Mouse (Mus musculus) stomach, embryonic 14.5 days (tissue): ENCODE data around the gene Olfr1346. TPM values are rescaled to one million over a fixed set of nuclear protein-coding genes. Genes with fewer than 3 reads are reported as not detected.
"Not testable (repeated sequence)": the region's sequence is repeated elsewhere in the genome, so short reads cannot be mapped to it uniquely, and the experiment has no call there.

Experiments used
- ATAC-seq: fragments of 200-750 bp; cut with Nextera tagmentation; 2 replicates; pipeline ENCODE4 v1.8.0; 2017; ENCODE audit warnings: low read depth, moderate TSS enrichment; ENCODE audit not compliant: insufficient number of reproducible peaks, insufficient read depth, low FRiP score
- H3K27ac ChIP-seq: fragments of 300-500 bp; sonication (generic); 2 replicates; pipeline ENCODE4 v1.5.1; 2014; ENCODE audit warnings: mild to moderate bottlenecking, low read length, moderate library complexity, mixed read lengths
- H3K27me3 ChIP-seq: fragments of 300-500 bp; sonication (generic); 2 replicates; pipeline ENCODE4 v1.6.1; 2014; ENCODE audit warnings: low read length, control low read depth, mixed read lengths; ENCODE audit not compliant: control insufficient read depth, insufficient read depth
- H3K36me3 ChIP-seq: fragments of 300-500 bp; sonication (generic); 2 replicates; pipeline ENCODE4 v1.6.1; 2014; ENCODE audit warnings: mild to moderate bottlenecking, control low read depth, low read length, moderate library complexity, mixed read lengths; ENCODE audit not compliant: control insufficient read depth, insufficient read depth
- H3K4me1 ChIP-seq: fragments of 300-500 bp; sonication (generic); 2 replicates; pipeline ENCODE4 v1.6.1; 2014; ENCODE audit warnings: low read length, control low read depth, mixed read lengths; ENCODE audit not compliant: control insufficient read depth, insufficient read depth
- H3K4me2 ChIP-seq: fragments of 300-500 bp; sonication (generic); replicated peaks from 2 replicates; pipeline ENCODE4 v1.6.1; 2014; ENCODE audit warnings: low read depth, low read length, control low read depth
- H3K4me3 ChIP-seq: fragments of 300-500 bp; sonication (generic); 2 replicates; pipeline ENCODE4 v1.5.1; 2014; ENCODE audit warnings: low read depth, low read length, control low read depth
- H3K9ac ChIP-seq: fragments of 300-500 bp; sonication (generic); replicated peaks from 2 replicates; pipeline ENCODE4 v1.6.1; 2014; ENCODE audit warnings: low read depth, mild to moderate bottlenecking, control low read depth, low read length, moderate library complexity, mixed read lengths
- H3K9me3 ChIP-seq: fragments of 300-500 bp; sonication (generic); 2 replicates; pipeline ENCODE4 v1.6.1; 2016; ENCODE audit warnings: low read depth, low read length, control low read depth; ENCODE audit not compliant: control insufficient read depth
- WGBS: fragments of 180-500 bp; shearing (Covaris S2); extraction: QIAGEN DNeasy Blood & Tissue Kit; methylation state at CpG from one replicate; pipeline ENCODE4 v1.1.7; 2014; 5-methylcytosine and 5-hydroxymethylcytosine counted together
- polyA plus RNA-seq: library from polyadenylated mRNA; unstranded; fragments of >200 nt; fragmentation: Nextera tagmentation; extraction: Ambion mirVana; gene quantifications from 2 replicates; pipeline ENCODE4 v1.2.1, GENCODE M21; 2014

Gene Olfr1346
- polyA plus RNA-seq, 1 experiment from 2014 or later, result not detected

DNA sequence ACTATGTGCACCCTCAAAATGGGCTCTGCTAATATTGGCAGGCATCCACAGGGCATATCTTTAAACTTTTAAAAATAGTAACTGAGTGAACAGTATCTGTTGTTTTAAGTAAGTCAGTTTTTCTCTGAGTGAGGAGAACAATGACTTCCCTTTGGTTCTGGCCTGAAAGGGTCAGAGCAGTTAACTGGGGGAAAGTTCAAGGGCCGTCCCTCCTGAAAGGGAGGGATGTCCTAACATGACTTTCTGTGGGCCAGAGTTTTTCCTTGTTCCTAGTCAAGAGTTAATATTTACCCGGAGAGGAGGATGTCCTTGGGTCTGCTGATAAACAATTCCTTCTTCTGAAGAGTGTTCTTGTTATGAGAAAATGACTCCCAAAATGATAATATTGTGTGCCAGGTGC lies 10.7 kb downstream of the Olfr1346 start:
- not testable (repeated sequence) for H3K9ac ChIP-seq, ATAC-seq, H3K4me2 ChIP-seq, H3K27ac ChIP-seq, H3K9me3 ChIP-seq, H3K4me1 ChIP-seq, H3K36me3 ChIP-seq, H3K27me3 ChIP-seq, H3K4me3 ChIP-seq
- WGBS, result 65% methylated on average over 2 of the region's 2 CpGs

DNA sequence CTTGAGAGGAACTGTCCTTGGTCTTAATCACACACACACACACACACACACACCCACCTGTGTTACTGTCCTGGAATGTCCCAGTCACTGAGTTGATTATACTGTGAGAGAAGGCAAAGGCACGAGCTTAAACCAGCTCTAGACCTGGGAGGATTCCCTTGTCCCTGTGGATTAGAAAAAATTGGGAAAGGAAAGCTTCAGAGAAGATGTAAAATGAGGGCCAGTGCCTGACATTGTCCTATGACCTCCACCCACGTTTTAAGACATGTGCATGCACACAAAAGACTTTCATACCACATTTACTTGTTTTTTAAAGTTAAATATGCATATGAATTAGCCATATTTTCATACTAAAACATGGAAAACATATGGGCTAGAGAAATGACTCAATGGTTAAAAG lies 19.9 kb downstream of the Olfr1346 start, which contains the start of gene Olfr5:
Gene Olfr5 (minus strand): TSS at position 101 of the 400 bp plus-strand sequence.
- 15% methylated on average over 2 of the region's 2 CpGs for WGBS
- no peaks in the 10 kb centered on the region for H3K27me3 ChIP-seq
- H3K9ac ChIP-seq, result no peak within 1 kb of the TSS
- no peaks in the 10 kb centered on the region for H3K36me3 ChIP-seq
- H3K9me3 ChIP-seq, result no peaks in the 10 kb centered on the region
- no peak for ATAC-seq
- no peak within 1 kb of the TSS for H3K4me2 ChIP-seq
- no peak within 1 kb of the TSS for H3K27ac ChIP-seq
- H3K4me3 ChIP-seq, result no peak within 1 kb of the TSS
- H3K4me1 ChIP-seq, result no peaks in the 10 kb centered on the region

DNA sequence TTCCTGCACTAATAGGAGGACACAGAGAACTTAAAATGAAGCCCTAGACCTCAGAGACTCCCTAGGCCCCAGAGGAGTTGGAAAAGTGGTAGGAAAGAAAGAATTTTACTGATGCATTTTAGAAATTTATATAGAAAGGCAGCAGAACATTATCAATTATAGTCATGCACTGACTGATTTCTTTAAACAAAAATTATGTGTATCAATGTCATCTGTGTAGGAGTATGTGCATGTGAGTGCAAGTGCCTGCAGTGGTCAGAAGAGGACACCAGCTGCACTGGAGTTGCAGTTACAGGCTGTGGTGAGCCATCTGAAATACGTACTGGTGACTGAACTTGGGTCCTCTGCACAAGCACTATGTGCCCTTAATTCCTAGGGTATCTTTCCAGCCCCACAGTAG lies 32.8 kb downstream of the Olfr1346 start, which contains the start of gene Olfr1347:
Gene Olfr1347 (minus strand): TSS at position 101 of the 400 bp plus-strand sequence.
- WGBS, result 45% methylated on average over 1 of the region's 1 CpGs
- no peaks in the 10 kb centered on the region for H3K36me3 ChIP-seq

DNA sequence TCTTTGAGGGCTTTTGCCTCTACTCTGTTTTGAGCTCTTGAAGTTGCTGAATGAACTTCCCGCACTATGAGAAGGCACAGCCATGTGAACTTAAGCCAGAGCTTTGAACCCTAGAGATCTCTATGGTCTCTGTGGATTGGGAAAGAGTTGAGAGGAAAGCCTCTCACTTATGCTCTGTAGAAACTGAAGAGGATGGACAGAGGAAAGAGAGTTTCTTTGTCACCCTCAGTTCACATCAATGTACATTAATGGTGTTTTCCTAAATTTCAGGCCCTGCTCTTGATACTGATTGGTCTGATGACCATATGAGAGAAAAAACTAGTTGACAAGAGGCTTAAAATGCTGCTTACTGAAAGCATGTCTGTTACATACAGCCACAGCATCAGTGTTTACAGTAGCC lies 41.7 kb downstream of the Olfr1346 start, which contains the start of gene Olfr1348:
Gene Olfr1348 (minus strand): TSS at position 101 of the 400 bp plus-strand sequence.
- no peak within 1 kb of the TSS for H3K4me2 ChIP-seq
- no peaks in the 10 kb centered on the region for H3K27me3 ChIP-seq
- no peak within 1 kb of the TSS for H3K9ac ChIP-seq
- H3K9me3 ChIP-seq, result no peaks in the 10 kb centered on the region
- no peaks in the 10 kb centered on the region for H3K4me1 ChIP-seq
- no peak within 1 kb of the TSS for H3K4me3 ChIP-seq
- no peaks in the 10 kb centered on the region for H3K36me3 ChIP-seq
- ATAC-seq, result no peak
- no peak within 1 kb of the TSS for H3K27ac ChIP-seq
- 92% methylated on average over 1 of the region's 1 CpGs for WGBS

More for the DNA sequence above, 32.8 kb downstream of the Olfr1346 start, which contains the start of gene Olfr1347:
- Histone ChIP-seq H3K9me3 (no peaks in the 10 kb centered on the region), H3K9ac (no peak within 1 kb of the TSS), H3K4me1 (no peaks in the 10 kb centered on the region), H3K4me3 (no peak within 1 kb of the TSS), H3K4me2 (no peak within 1 kb of the TSS), H3K27me3 (no peaks in the 10 kb centered on the region), H3K27ac (no peak within 1 kb of the TSS)
- no peak for ATAC-seq

DNA sequence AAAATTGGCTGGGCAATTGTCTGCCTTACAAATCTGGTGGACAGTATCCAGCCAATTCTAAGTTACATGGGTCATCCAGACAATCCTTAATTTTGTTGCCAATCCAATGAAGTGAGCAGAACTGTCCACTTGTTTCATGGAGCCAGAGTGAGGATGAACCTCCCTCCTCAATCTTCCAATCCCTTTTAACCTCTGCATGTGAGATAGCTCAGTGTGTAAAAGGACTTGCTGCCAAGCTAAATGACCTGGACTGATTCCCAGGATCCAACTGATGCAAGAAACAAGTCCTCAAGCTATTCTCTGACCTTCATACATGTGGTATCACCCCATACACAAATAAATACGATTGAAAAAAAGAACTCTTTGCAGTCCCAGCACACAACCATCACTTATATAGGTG lies 54.8 kb downstream of the Olfr1346 start:
- H3K9me3 ChIP-seq, result no peaks in the 10 kb centered on the region
- no peaks in the 10 kb centered on the region for H3K36me3 ChIP-seq
- no peaks in the 10 kb centered on the region for H3K27me3 ChIP-seq
- 39% methylated on average over 1 of the region's 1 CpGs for WGBS
- no peak overlapping the region for H3K27ac ChIP-seq
- no peak overlapping the region for H3K4me3 ChIP-seq
- H3K4me2 ChIP-seq, result no peak overlapping the region
- H3K4me1 ChIP-seq, result no peaks in the 10 kb centered on the region
- no peak for ATAC-seq
- no peak overlapping the region for H3K9ac ChIP-seq

DNA sequence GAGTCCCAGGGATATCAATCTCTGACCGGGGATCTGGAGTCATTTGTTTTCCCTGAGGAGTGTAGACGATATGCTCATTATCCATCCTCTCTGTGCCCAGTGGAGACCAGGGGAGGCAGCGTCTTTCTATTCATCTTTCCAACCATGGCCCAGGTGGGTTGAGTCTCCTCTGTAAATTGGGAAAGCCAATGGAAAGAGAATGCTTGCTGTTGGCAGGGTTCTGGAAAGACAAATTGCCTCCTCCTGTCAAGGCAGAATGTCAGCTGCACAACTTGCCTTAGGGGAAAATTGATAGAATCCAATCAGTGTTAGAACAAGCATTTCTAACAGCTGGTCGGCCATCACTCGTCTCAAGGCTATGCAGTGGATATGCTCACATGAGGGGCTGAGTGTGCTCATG lies 55.9 kb downstream of the Olfr1346 start, which contains the start of gene Olfr1349:
Gene Olfr1349 (minus strand): TSS at position 101 of the 400 bp plus-strand sequence.
- H3K4me2 ChIP-seq, result no peak within 1 kb of the TSS
- no peaks in the 10 kb centered on the region for H3K9me3 ChIP-seq
- H3K4me3 ChIP-seq, result no peak within 1 kb of the TSS
- no peaks in the 10 kb centered on the region for H3K4me1 ChIP-seq
- WGBS, result 77% methylated on average over 5 of the region's 5 CpGs
- H3K36me3 ChIP-seq, result no peaks in the 10 kb centered on the region
- no peak within 1 kb of the TSS for H3K27ac ChIP-seq
- no peak within 1 kb of the TSS for H3K9ac ChIP-seq
- H3K27me3 ChIP-seq, result no peaks in the 10 kb centered on the region
- no peak for ATAC-seq

DNA sequence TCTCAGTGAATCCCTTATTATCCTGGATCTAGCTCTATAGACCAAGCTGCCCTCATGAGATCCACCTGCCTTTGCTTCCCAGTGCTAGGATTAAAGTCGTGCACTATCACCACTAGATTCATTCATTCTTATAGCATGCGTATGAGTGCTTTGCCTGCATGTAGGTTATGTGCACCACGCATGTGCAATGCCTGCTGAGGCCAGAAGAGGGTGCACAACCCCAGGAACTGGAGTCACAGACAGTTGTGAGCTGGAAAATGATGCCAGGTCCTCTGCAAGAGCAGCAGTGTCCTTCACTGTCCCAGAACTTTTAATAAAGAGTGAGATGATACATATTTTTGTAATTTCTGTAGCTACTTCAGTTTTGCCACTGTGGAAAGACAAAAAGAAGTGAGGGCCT lies 58.1 kb downstream of the Olfr1346 start:
- ATAC-seq, result no peak
- H3K9ac ChIP-seq, result no peak overlapping the region
- no peaks in the 10 kb centered on the region for H3K4me1 ChIP-seq
- H3K27me3 ChIP-seq, result no peaks in the 10 kb centered on the region
- H3K9me3 ChIP-seq, result no peaks in the 10 kb centered on the region
- no peaks in the 10 kb centered on the region for H3K36me3 ChIP-seq
- WGBS, result 69% methylated on average over 3 of the region's 3 CpGs
- H3K27ac ChIP-seq, result no peak overlapping the region
- no peak overlapping the region for H3K4me3 ChIP-seq
- H3K4me2 ChIP-seq, result no peak overlapping the region

DNA sequence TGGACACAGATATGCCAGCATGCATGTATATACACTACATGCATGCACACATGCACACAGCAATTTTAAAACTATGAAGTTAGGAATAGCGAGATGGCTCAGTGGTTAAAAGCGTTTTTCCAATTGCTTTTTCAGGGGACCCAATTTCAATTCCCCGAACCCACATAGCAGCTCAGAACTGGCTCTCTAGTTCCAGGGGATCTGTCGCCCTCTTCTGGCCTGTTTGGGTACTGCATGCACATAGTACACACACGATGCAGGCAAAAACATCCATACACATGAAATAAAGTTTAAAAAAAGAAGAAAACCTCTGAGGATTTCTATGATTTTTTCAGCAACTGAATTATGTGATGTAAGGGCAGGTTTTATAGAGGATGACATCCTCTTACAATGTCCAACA lies 59.2 kb downstream of the Olfr1346 start:
- H3K4me3 ChIP-seq, result no peak overlapping the region
- WGBS, result 63% methylated on average over 5 of the region's 5 CpGs

More for the DNA sequence above, 59.2 kb downstream of the Olfr1346 start:
- Histone ChIP-seq H3K27ac (no peak overlapping the region), H3K4me1 (no peaks in the 10 kb centered on the region), H3K9me3 (no peaks in the 10 kb centered on the region), H3K27me3 (no peaks in the 10 kb centered on the region), H3K4me2 (no peak overlapping the region), H3K9ac (no peak overlapping the region), H3K36me3 (no peaks in the 10 kb centered on the region)
- no peak for ATAC-seq
